Mouse (Mus musculus): ENCODE data around the gene Isl1.

- TF ChIP-seq POLR2A (IDR thresholded peaks at IDR 0.05; ENCODE audit: borderline replicate concordance, extremely low read depth, insufficient read depth, insufficient read length, poor library complexity, severe bottlenecking) = no peak
- TF ChIP-seq CTCF (IDR thresholded peaks at IDR 0.05; ENCODE audit: borderline replicate concordance, extremely low read depth, insufficient read depth, insufficient read length) = no peak
These were observed 19.8 kb downstream of the Isl1 start for GRCm38 (mm10) chr13:116289655-116290054.
